Mouse (Mus musculus): Measurements from ENCODE around the gene Atrn.

The Atrn gene

GRCm38 (mm10) chr2:130905751-130906583, at the start of gene Atrn, which contains the start of gene 4930402H24Rik:
TSS of gene Atrn (plus strand) at chr2:130906495.
TSS of gene 4930402H24Rik (minus strand) at chr2:130906406.
- peak; percentile 82 to 97 for DNase-seq

GRCm38 (mm10) chr2:130862091-130862490, 44.2 kb upstream of the Atrn start:
- no peak for DNase-seq

GRCm38 (mm10) chr2:130870916-130871315, 35.4 kb upstream of the Atrn start:
- no peak for DNase-seq

- no peak for DNase-seq
These were observed 28.9 kb upstream of the Atrn start for GRCm38 (mm10) chr2:130877376-130877775.

- DNase-seq: no peak
These were observed 19.3 kb upstream of the Atrn start for GRCm38 (mm10) chr2:130886983-130887382.

- DNase-seq: no peak
These were observed 18.8 kb upstream of the Atrn start for GRCm38 (mm10) chr2:130887456-130887855.

GRCm38 (mm10) chr2:130896944-130897343, 9.4 kb upstream of the Atrn start:
- no peak for DNase-seq

- DNase-seq: no peak
These were observed 8.4 kb upstream of the Atrn start for GRCm38 (mm10) chr2:130897856-130898255.

- no peak for DNase-seq
These were observed 7.5 kb upstream of the Atrn start for GRCm38 (mm10) chr2:130898783-130899182.

GRCm38 (mm10) chr2:130906584-130907315, 455 bp downstream of the Atrn start:
- DNase-seq: peak in 1 of 2 experiments; percentile 40

GRCm38 (mm10) chr2:130911691-130912090, 5.4 kb downstream of the Atrn start:
- DNase-seq: no peak

GRCm38 (mm10) chr2:130914873-130915272, 8.6 kb downstream of the Atrn start:
- DNase-seq: no peak

- no peak for DNase-seq
These were observed 10.3 kb downstream of the Atrn start for GRCm38 (mm10) chr2:130916521-130917147.

- no peak for DNase-seq
These were observed 11.4 kb downstream of the Atrn start for GRCm38 (mm10) chr2:130917686-130918085.

GRCm38 (mm10) chr2:130919062-130919593, 12.8 kb downstream of the Atrn start:
- no peak for DNase-seq

- no peak for DNase-seq
These were observed 18.7 kb downstream of the Atrn start for GRCm38 (mm10) chr2:130924950-130925349.

GRCm38 (mm10) chr2:130928031-130928430, 21.7 kb downstream of the Atrn start:
- DNase-seq: no peak

GRCm38 (mm10) chr2:130928530-130928929, 22.2 kb downstream of the Atrn start:
- no peak for DNase-seq

GRCm38 (mm10) chr2:130929994-130930393, 23.7 kb downstream of the Atrn start:
- DNase-seq: no peak

GRCm38 (mm10) chr2:130932865-130933264, 26.6 kb downstream of the Atrn start:
- no peak for DNase-seq

GRCm38 (mm10) chr2:130949781-130950180, 43.5 kb downstream of the Atrn start:
- no peak for DNase-seq

- DNase-seq: peak; percentile 89 to 90
These were observed 44.3 kb downstream of the Atrn start for GRCm38 (mm10) chr2:130950548-130950947.

- no peak for DNase-seq
These were observed 52.6 kb downstream of the Atrn start for GRCm38 (mm10) chr2:130958906-130959305.

All from cerebellum, adult 18-20 months (tissue).